Comparison of ENCODE assay signal across 26 mouse cellular contexts in the genomic region with DNA sequence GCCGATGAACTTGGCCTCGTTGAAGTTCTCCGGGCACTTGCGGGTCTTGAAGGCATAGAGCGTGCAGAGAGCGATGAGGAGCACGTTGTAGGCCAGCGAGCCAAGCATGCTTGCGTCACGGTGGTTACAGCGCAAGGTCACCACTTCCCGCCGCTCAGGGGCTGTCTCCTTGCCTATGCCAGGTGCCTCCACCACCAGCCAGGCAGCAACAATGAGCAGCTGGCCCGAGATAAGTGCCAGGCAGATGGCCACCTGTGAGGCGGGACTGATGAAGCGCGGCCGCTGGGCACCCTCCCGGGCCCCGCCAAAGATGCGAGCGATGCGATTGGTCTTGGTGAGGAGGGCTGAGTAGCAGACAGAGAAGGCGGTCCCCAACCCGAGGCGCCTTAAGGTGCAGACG. TPM values are rescaled to one million over a fixed set of nuclear protein-coding genes. Genes with fewer than 3 reads are reported as not detected.
"Had no signal": no experiment of that assay in that cellular context is flagged by ENCODE, and none has a peak within 500 bp of the region (broad histone marks: within the 10 kb centered on the region; RNA-seq: fewer than 3 reads in every experiment).

No protein-coding gene starts in this region.

- H3K4me3 ChIP-seq: left cerebral cortex, adult 2 months; liver, embryonic 13.5 days had no signal

- H3K4me2 ChIP-seq: liver, embryonic 13.5 days; lung, embryonic 14.5 days had no signal

- H3K27ac ChIP-seq: left cerebral cortex, adult 2 months; liver, embryonic 13.5 days; stomach, postnatal 0 days had no signal

- H3K9ac ChIP-seq: liver, embryonic 13.5 days; lung, embryonic 14.5 days had no signal

- H3K9me3 ChIP-seq: liver, embryonic 13.5 days had no signal

- ATAC-seq: lung, postnatal 0 days had no signal

- H3K27me3 ChIP-seq: liver, embryonic 13.5 days had no signal

- H3K36me3 ChIP-seq: liver, embryonic 13.5 days had no signal

- DNase-seq: kidney, adult 18-20 months; kidney, adult 9 months; kidney, postnatal 14 days; kidney, postnatal 4 days; layer of hippocampus, adult 9-11 months; liver, embryonic 13.5 days; lung, embryonic 14.5 days; lung, postnatal 36 days; midbrain, embryonic 14.5 days; right cerebral cortex, adult 18-20 months; right cerebral cortex, postnatal 14 days; right cerebral cortex, postnatal 4 days; thymus, adult 2 months; thymus, postnatal 14 days had no signal

- H3K4me1 ChIP-seq: liver, embryonic 13.5 days had no signal

RNA-seq across cellular contexts. Expression of a gene that starts 8.7 kb away (rescaled TPM):
- polyA plus RNA-seq: kidney, embryonic 16.5 days; liver, adult 2 months; liver, embryonic 13.5 days; liver, embryonic 16.5 days; lung, embryonic 14.5 days; lung, postnatal 0 days; stomach, embryonic 14.5 days; stomach, postnatal 0 days had no signal

RNA-seq across cellular contexts. Expression of a gene that starts 20.8 kb away (rescaled TPM):
- polyA plus RNA-seq: kidney, embryonic 16.5 days; limb, embryonic 11.5 days; limb, embryonic 14.5 days; liver, adult 2 months; liver, embryonic 13.5 days; liver, embryonic 16.5 days; lung, embryonic 14.5 days; lung, postnatal 0 days; midbrain, embryonic 14.5 days; midbrain, postnatal 0 days; neural tube, embryonic 11.5 days; neural tube, embryonic 14.5 days; stomach, embryonic 14.5 days; stomach, postnatal 0 days; thymus, adult 2 months had no signal
